Mouse (Mus musculus): ENCODE measurements around the gene Tmem268. TPM values are rescaled to one million over a fixed set of nuclear protein-coding genes. Genes with fewer than 3 reads are reported as not detected.

Tmem268 gene
- polyA plus RNA-seq, 1 experiment from 2014 or later = 11.6 TPM

- Histone ChIP-seq H3K4me1 (ENCODE audit: insufficient read depth, low read depth, low read length) (no peaks in the 10 kb centered on the region), H3K9me3 (ENCODE audit: low read length) (no peaks in the 10 kb centered on the region), H3K9ac (replicated peaks; ENCODE audit: low read depth) (no peak overlapping the region), H3K27me3 (replicated peaks; ENCODE audit: insufficient read depth, low read length) (no peaks in the 10 kb centered on the region), H3K4me3 (ENCODE audit: low read depth, low read length) (no peak overlapping the region), H3K27ac (ENCODE audit: low read length) (no peak overlapping the region), H3K36me3 (ENCODE audit: insufficient read depth, low read length) (no peaks in the 10 kb centered on the region), H3K4me2 (replicated peaks; ENCODE audit: low read depth, low read length) (no peak overlapping the region)
- TF ChIP-seq EP300 (IDR thresholded peaks at IDR 0.05) = no peak
- no peak for TF ChIP-seq CTCF (IDR thresholded peaks at IDR 0.05)
- ATAC-seq = no peak
- peak; percentile 15 for DNase-seq (ENCODE audit: low spot score)
- WGBS = 72% methylated on average over 6 of the region's 6 CpGs
These were observed 29.6 kb upstream of the Tmem268 start for GRCm38 (mm10) chr4:63528946-63529345.

- H3K9me3 ChIP-seq (ENCODE audit: low read length) = no peaks in the 10 kb centered on the region
- no peak overlapping the region for H3K4me2 ChIP-seq (replicated peaks; ENCODE audit: low read depth, low read length)
- H3K4me3 ChIP-seq (ENCODE audit: low read depth, low read length) = no peak overlapping the region
- H3K27me3 ChIP-seq (replicated peaks; ENCODE audit: insufficient read depth, low read length) = no peaks in the 10 kb centered on the region
- no peaks in the 10 kb centered on the region for H3K36me3 ChIP-seq (ENCODE audit: insufficient read depth, low read length)
- WGBS = 53% methylated on average over 7 of the region's 7 CpGs
- ATAC-seq (no peak), DNase-seq (ENCODE audit: low spot score) (no peak)
- H3K9ac ChIP-seq (replicated peaks; ENCODE audit: low read depth) = no peak overlapping the region
- no peak overlapping the region for H3K27ac ChIP-seq (ENCODE audit: low read length)
- no peak for TF ChIP-seq EP300 (IDR thresholded peaks at IDR 0.05)
- no peak for TF ChIP-seq CTCF (IDR thresholded peaks at IDR 0.05)
- H3K4me1 ChIP-seq (ENCODE audit: insufficient read depth, low read depth, low read length) = no peaks in the 10 kb centered on the region
These were observed 28.2 kb upstream of the Tmem268 start for GRCm38 (mm10) chr4:63530409-63530808.

GRCm38 (mm10) chr4:63537602-63538001 lies 21.0 kb upstream of the Tmem268 start:
- no peak overlapping the region for H3K9ac ChIP-seq (replicated peaks; ENCODE audit: low read depth)
- DNase-seq (ENCODE audit: low spot score) (no peak), ATAC-seq (no peak)
- no peak overlapping the region for H3K4me3 ChIP-seq (ENCODE audit: low read depth, low read length)
- no peaks in the 10 kb centered on the region for H3K4me1 ChIP-seq (ENCODE audit: insufficient read depth, low read depth, low read length)
- no peak overlapping the region for H3K27ac ChIP-seq (ENCODE audit: low read length)
- no peaks in the 10 kb centered on the region for H3K9me3 ChIP-seq (ENCODE audit: low read length)
- no peak overlapping the region for H3K4me2 ChIP-seq (replicated peaks; ENCODE audit: low read depth, low read length)
- no peaks in the 10 kb centered on the region for H3K27me3 ChIP-seq (replicated peaks; ENCODE audit: insufficient read depth, low read length)
- 76% methylated on average over 4 of the region's 4 CpGs for WGBS
- H3K36me3 ChIP-seq (ENCODE audit: insufficient read depth, low read length) = no peaks in the 10 kb centered on the region
- TF ChIP-seq EP300 (IDR thresholded peaks at IDR 0.05) (no peak), CTCF (IDR thresholded peaks at IDR 0.05) (no peak)

- H3K9ac ChIP-seq (replicated peaks; ENCODE audit: low read depth) = no peak overlapping the region
- peaks cover 9% of the 10 kb centered on the region for H3K4me1 ChIP-seq (ENCODE audit: insufficient read depth, low read depth, low read length)
- no peak overlapping the region for H3K4me2 ChIP-seq (replicated peaks; ENCODE audit: low read depth, low read length)
- H3K9me3 ChIP-seq (ENCODE audit: low read length) = no peaks in the 10 kb centered on the region
- 37% methylated on average over 2 of the region's 2 CpGs for WGBS
- no peak overlapping the region for H3K27ac ChIP-seq (ENCODE audit: low read length)
- ATAC-seq (no peak), DNase-seq (ENCODE audit: low spot score) (peak; percentile 12)
- no peaks in the 10 kb centered on the region for H3K36me3 ChIP-seq (ENCODE audit: insufficient read depth, low read length)
- H3K27me3 ChIP-seq (replicated peaks; ENCODE audit: insufficient read depth, low read length) = no peaks in the 10 kb centered on the region
- no peak overlapping the region for H3K4me3 ChIP-seq (ENCODE audit: low read depth, low read length)
- TF ChIP-seq CTCF (IDR thresholded peaks at IDR 0.05) (no peak), EP300 (IDR thresholded peaks at IDR 0.05) (no peak)
These were observed 16.4 kb upstream of the Tmem268 start for GRCm38 (mm10) chr4:63542209-63542608.

- Histone ChIP-seq H3K36me3 (ENCODE audit: insufficient read depth, low read length) (no peaks in the 10 kb centered on the region), H3K9ac (replicated peaks; ENCODE audit: low read depth) (no peak overlapping the region), H3K4me1 (ENCODE audit: insufficient read depth, low read depth, low read length) (peaks cover 9% of the 10 kb centered on the region), H3K9me3 (ENCODE audit: low read length) (no peaks in the 10 kb centered on the region), H3K27ac (ENCODE audit: low read length) (no peak overlapping the region), H3K4me3 (ENCODE audit: low read depth, low read length) (0 out of 2 replicates have a peak overlapping the region, but pooled peaks have one; percentile 86), H3K4me2 (replicated peaks; ENCODE audit: low read depth, low read length) (peak overlapping the region; percentile 30), H3K27me3 (replicated peaks; ENCODE audit: insufficient read depth, low read length) (no peaks in the 10 kb centered on the region)
- peak; percentile 18 for ATAC-seq
- WGBS = 46% methylated on average over 10 of the region's 10 CpGs
- no peak for DNase-seq (ENCODE audit: low spot score)
- TF ChIP-seq EP300 (IDR thresholded peaks at IDR 0.05) (no peak), CTCF (IDR thresholded peaks at IDR 0.05) (peak; percentile 35)
These were observed 14.7 kb upstream of the Tmem268 start for GRCm38 (mm10) chr4:63543746-63544493.

GRCm38 (mm10) chr4:63544494-63545230 lies 13.9 kb upstream of the Tmem268 start, which contains the start of gene Atp6v1g1:
TSS of gene Atp6v1g1 (plus strand) at chr4:63544772.
- DNase-seq (ENCODE audit: low spot score) (peak; percentile 97), ATAC-seq (peak; percentile 94)
- Histone ChIP-seq H3K27ac (ENCODE audit: low read length) (peak within 1 kb of the TSS; percentile 90), H3K36me3 (ENCODE audit: insufficient read depth, low read length) (no peaks in the 10 kb centered on the region), H3K27me3 (replicated peaks; ENCODE audit: insufficient read depth, low read length) (no peaks in the 10 kb centered on the region), H3K4me3 (ENCODE audit: low read depth, low read length) (peak within 1 kb of the TSS; percentile 86), H3K4me2 (replicated peaks; ENCODE audit: low read depth, low read length) (peak within 1 kb of the TSS; percentile 73), H3K9me3 (ENCODE audit: low read length) (no peaks in the 10 kb centered on the region), H3K9ac (replicated peaks; ENCODE audit: low read depth) (peak within 1 kb of the TSS; percentile 94), H3K4me1 (ENCODE audit: insufficient read depth, low read depth, low read length) (peaks cover 9% of the 10 kb centered on the region)
- TF ChIP-seq CTCF (IDR thresholded peaks at IDR 0.05) (no peak), EP300 (IDR thresholded peaks at IDR 0.05) (no peak)
- under 1% methylated on average over 49 of the region's 57 CpGs for WGBS

Data from lung, postnatal 0 days (tissue).